Mouse (Mus musculus): ENCODE results near the gene Elmod3. TPM values are rescaled to one million over a fixed set of nuclear protein-coding genes. Genes with fewer than 3 reads are reported as not detected.

The Elmod3 gene
- polyA plus RNA-seq, 1 experiment = 24.0 TPM

- no peak for DNase-seq (ENCODE audit: extremely low spot score in 1 of 2, low spot score in 1 of 2)
Observed at GRCm38 (mm10) chr6:72615561-72616375, 17.6 kb upstream of the Elmod3 start.

GRCm38 (mm10) chr6:72615151-72615550 is 16.9 kb upstream of the Elmod3 start:
- DNase-seq (ENCODE audit: extremely low spot score in 1 of 2, low spot score in 1 of 2) = no peak

GRCm38 (mm10) chr6:72610261-72610660 is 12.0 kb upstream of the Elmod3 start:
- DNase-seq (ENCODE audit: extremely low spot score in 1 of 2, low spot score in 1 of 2) = no peak

- no peak for DNase-seq (ENCODE audit: extremely low spot score in 1 of 2, low spot score in 1 of 2)
Observed at GRCm38 (mm10) chr6:72608662-72609184, 10.5 kb upstream of the Elmod3 start.

GRCm38 (mm10) chr6:72607676-72608075 is 9.5 kb upstream of the Elmod3 start:
- DNase-seq (ENCODE audit: extremely low spot score in 1 of 2, low spot score in 1 of 2) = no peak

GRCm38 (mm10) chr6:72607060-72607459 is 8.8 kb upstream of the Elmod3 start:
- no peak for DNase-seq (ENCODE audit: extremely low spot score in 1 of 2, low spot score in 1 of 2)

GRCm38 (mm10) chr6:72604066-72604465 is 5.9 kb upstream of the Elmod3 start:
- no peak for DNase-seq (ENCODE audit: extremely low spot score in 1 of 2, low spot score in 1 of 2)

GRCm38 (mm10) chr6:72601732-72602131 is 3.5 kb upstream of the Elmod3 start:
- DNase-seq (ENCODE audit: extremely low spot score in 1 of 2, low spot score in 1 of 2) = peak; percentile 49 to 88

- no peak for DNase-seq (ENCODE audit: extremely low spot score in 1 of 2, low spot score in 1 of 2)
Observed at GRCm38 (mm10) chr6:72600771-72601170, 2.6 kb upstream of the Elmod3 start.

GRCm38 (mm10) chr6:72600216-72600615 is 2.0 kb upstream of the Elmod3 start:
- DNase-seq (ENCODE audit: extremely low spot score in 1 of 2, low spot score in 1 of 2) = no peak

GRCm38 (mm10) chr6:72598791-72599557 is 761 bp upstream of the Elmod3 start:
- DNase-seq (ENCODE audit: extremely low spot score in 1 of 2, low spot score in 1 of 2) = no peak

GRCm38 (mm10) chr6:72597083-72597874 is 934 bp downstream of the Elmod3 start:
- DNase-seq (ENCODE audit: extremely low spot score in 1 of 2, low spot score in 1 of 2) = no peak

GRCm38 (mm10) chr6:72593914-72594313 is 4.3 kb downstream of the Elmod3 start:
- no peak for DNase-seq (ENCODE audit: extremely low spot score in 1 of 2, low spot score in 1 of 2)

- no peak for DNase-seq (ENCODE audit: extremely low spot score in 1 of 2, low spot score in 1 of 2)
Observed at GRCm38 (mm10) chr6:72593011-72593803, 5.0 kb downstream of the Elmod3 start.

GRCm38 (mm10) chr6:72590111-72590510 is 8.1 kb downstream of the Elmod3 start:
- no peak for DNase-seq (ENCODE audit: extremely low spot score in 1 of 2, low spot score in 1 of 2)

- DNase-seq (ENCODE audit: extremely low spot score in 1 of 2, low spot score in 1 of 2) = no peak
Observed at GRCm38 (mm10) chr6:72588307-72588706, 9.9 kb downstream of the Elmod3 start.

GRCm38 (mm10) chr6:72586701-72587100 is 11.5 kb downstream of the Elmod3 start:
- no peak for DNase-seq (ENCODE audit: extremely low spot score in 1 of 2, low spot score in 1 of 2)

GRCm38 (mm10) chr6:72584154-72584553 is 14.1 kb downstream of the Elmod3 start:
- no peak for DNase-seq (ENCODE audit: extremely low spot score in 1 of 2, low spot score in 1 of 2)

GRCm38 (mm10) chr6:72583211-72583839 is 14.9 kb downstream of the Elmod3 start:
- DNase-seq (ENCODE audit: extremely low spot score in 1 of 2, low spot score in 1 of 2) = no peak
